Comparison of ENCODE assay signal across 8 mouse cellular contexts in genomic region chr6:85346028-85346634, GRCm38 (mm10). TPM values are rescaled to one million over a fixed set of nuclear protein-coding genes. Genes with fewer than 3 reads are reported as not detected.
DNase-seq lines count a peak whose midpoint lies in the region; ATAC-seq and TF ChIP-seq lines count a peak whose summit lies in the region.

No protein-coding gene starts in this region.

- peak; percentile 74 to 85 for DNase-seq in cerebellum, postnatal 4 days (ENCODE audit: low spot score in 2 of 2)
- peak; percentile 64 to 76 for DNase-seq in gastrocnemius, adult 8-10 months (ENCODE audit: low spot score in 2 of 2)
- peak; percentile 92 for DNase-seq in induced T-regulatory cell, adult 2 months (ENCODE audit: low read depth)
- peak; percentile 78 to 81 for DNase-seq in left cerebral cortex, adult 2 months (ENCODE audit: extremely low spot score in 1 of 2, low spot score in 2 of 2)
- peak; percentile 78 for DNase-seq in right cerebral cortex, postnatal 25 days
- peak; percentile 80 for DNase-seq in urinary bladder, postnatal 25 days (ENCODE audit: low spot score)

- intact Hi-C loops in left cerebral cortex, adult 2 months (cut with DNase I): loop anchor here (1.0 to 2.0 kb wide), 2 partner anchors 34 to 47 kb away; no protein-coding TSS in a partner anchor

- H3K27ac ChIP-seq in left cerebral cortex, adult 2 months: no peak overlapping the region

- peak; percentile 97 for TF ChIP-seq CTCF in left cerebral cortex, adult 2 months (IDR thresholded peaks at IDR 0.05)

- ATAC-seq in activated CD4-positive, CD25-positive, alpha-beta regulatory T cell, adult 4 months: peak; percentile 95
- ATAC-seq in megakaryocyte-erythroid progenitor cell, adult 5-6 weeks (replicated peaks; ENCODE audit: low FRiP score, low TSS enrichment, poor library complexity, severe bottlenecking): peak; percentile 89

- H3K4me3 ChIP-seq in left cerebral cortex, adult 2 months: no peak overlapping the region

RNA-seq across cellular contexts. Expression of gene Sfxn5, which starts 12.9 kb away (rescaled TPM):
- polyA plus RNA-seq in activated CD4-positive, CD25-positive, alpha-beta regulatory T cell, adult 4 months (2017; shearing (Covaris generic)): 1 to 10 TPM; 1.5 to 1.8 TPM
- 1 to 10 TPM; 4.2 to 6.0 (median 5.5) TPM for total RNA-seq in gastrocnemius, adult 8-10 months (2022)
- total RNA-seq in left cerebral cortex, adult 2 months (2021): 100 to 1,000 TPM; 161 to 173 TPM
- 0.31 and 1.5 TPM in 2 replicates for total RNA-seq in megakaryocyte-erythroid progenitor cell, adult 5-6 weeks (2014; fragmentation: Nextera tagmentation)
- 0.76 and 1.3 TPM in 2 replicates for total RNA-seq in megakaryocyte-erythroid progenitor cell, adult 5-6 weeks (2017)

RNA-seq across cellular contexts. Expression of gene Rab11fip5, which starts 28.3 kb away (rescaled TPM):
- under 1 TPM; 0.15 to 0.29 TPM for polyA plus RNA-seq in activated CD4-positive, CD25-positive, alpha-beta regulatory T cell, adult 4 months (2017; shearing (Covaris generic))
- total RNA-seq in gastrocnemius, adult 8-10 months (2022): 10 to 100 TPM; 23.8 to 35.6 (median 30.0) TPM
- total RNA-seq in left cerebral cortex, adult 2 months (2021): 10 to 100 TPM; 74.5 to 78.6 TPM
- 2.4 and 3.5 TPM in 2 replicates for total RNA-seq in megakaryocyte-erythroid progenitor cell, adult 5-6 weeks (2014; fragmentation: Nextera tagmentation)
- total RNA-seq in megakaryocyte-erythroid progenitor cell, adult 5-6 weeks (2017): 1.1 and 2.2 TPM in 2 replicates

Comparison
In these comparisons a context has a peak if more than half of its experiments do, and no peak if none do; other contexts are left out.
1. RNA of gene Sfxn5, which starts 12.9 kb away (total RNA-seq): 161 to 173 TPM in left cerebral cortex, adult 2 months; 4.2 to 6.0 TPM in gastrocnemius, adult 8-10 months and 0.31 to 1.5 TPM in megakaryocyte-erythroid progenitor cell, adult 5-6 weeks; every median in the first group is over 10 times any median in the second.
2. RNA of gene Rab11fip5, which starts 28.3 kb away (total RNA-seq): 74.5 to 78.6 TPM in left cerebral cortex, adult 2 months and 23.8 to 35.6 TPM in gastrocnemius, adult 8-10 months; 1.1 to 3.5 TPM in megakaryocyte-erythroid progenitor cell, adult 5-6 weeks; every median in the first group is over 4 times any median in the second.
3. Peak in every context shown above with its lines, with median percentiles within 50 percentile points of each other: DNase-seq.